Mouse (Mus musculus) retina, postnatal 7 days (tissue): Measurements from ENCODE around the gene Endog.
"Not testable (repeated sequence)": the region's sequence is repeated elsewhere in the genome, so short reads cannot be mapped to it uniquely, and the experiment has no call there.

Experiments
- DNase-seq: peaks from one replicate; pipeline ENCODE4 v3.0.0-alpha.2; 2012; ENCODE audit warnings: low read depth, low spot score

Gene Endog

GRCm38 (mm10) chr2:30166677-30167076 is 4.6 kb upstream of the Endog start:
- peak; percentile 3 for DNase-seq

- no peak for DNase-seq
Observed at GRCm38 (mm10) chr2:30171997-30172382, 697 bp downstream of the Endog start.

GRCm38 (mm10) chr2:30173541-30174240 is 2.4 kb downstream of the Endog start:
- DNase-seq, result no peak

- no peak for DNase-seq
Observed at GRCm38 (mm10) chr2:30175897-30176296, 4.6 kb downstream of the Endog start.

GRCm38 (mm10) chr2:30176561-30176960 is 5.3 kb downstream of the Endog start:
- DNase-seq, result no peak

- DNase-seq, result peak; percentile 91
Observed at GRCm38 (mm10) chr2:30177700-30178675, 6.7 kb downstream of the Endog start, which contains the start of gene Spout1. TSS of gene Spout1 (minus strand) at chr2:30178459.

GRCm38 (mm10) chr2:30178711-30179110 is 7.4 kb downstream of the Endog start:
- DNase-seq, result not testable (repeated sequence)

GRCm38 (mm10) chr2:30182424-30182823 is 11.1 kb downstream of the Endog start:
- DNase-seq, result no peak

- DNase-seq, result no peak
Observed at GRCm38 (mm10) chr2:30183721-30184120, 12.4 kb downstream of the Endog start.

- DNase-seq, result no peak
Observed at GRCm38 (mm10) chr2:30185276-30185675, 14.0 kb downstream of the Endog start.

- DNase-seq, result no peak
Observed at GRCm38 (mm10) chr2:30185681-30186080, 14.4 kb downstream of the Endog start.

- no peak for DNase-seq
Observed at GRCm38 (mm10) chr2:30191790-30192580, 20.7 kb downstream of the Endog start.

- no peak for DNase-seq
Observed at GRCm38 (mm10) chr2:30194656-30195055, 23.4 kb downstream of the Endog start.

GRCm38 (mm10) chr2:30198021-30198420 is 26.7 kb downstream of the Endog start:
- no peak for DNase-seq

- DNase-seq, result no peak
Observed at GRCm38 (mm10) chr2:30199984-30200383, 28.7 kb downstream of the Endog start.

GRCm38 (mm10) chr2:30200388-30200925 is 29.2 kb downstream of the Endog start:
- DNase-seq, result no peak

- DNase-seq, result peak; percentile 20
Observed at GRCm38 (mm10) chr2:30203439-30203838, 32.1 kb downstream of the Endog start.

GRCm38 (mm10) chr2:30205255-30205628 is 33.9 kb downstream of the Endog start:
- DNase-seq, result peak; percentile 2

GRCm38 (mm10) chr2:30205629-30206357 is 34.5 kb downstream of the Endog start, which contains the start of gene Kyat1:
TSS of gene Kyat1 (minus strand) at chr2:30205847.
- peak; percentile 96 for DNase-seq

- DNase-seq, result no peak
Observed at GRCm38 (mm10) chr2:30207401-30207800, 36.1 kb downstream of the Endog start.

GRCm38 (mm10) chr2:30207886-30208285 is 36.6 kb downstream of the Endog start:
- no peak for DNase-seq
